Mouse (Mus musculus): Measurements from ENCODE around the gene Lifr.

The Lifr gene

DNA sequence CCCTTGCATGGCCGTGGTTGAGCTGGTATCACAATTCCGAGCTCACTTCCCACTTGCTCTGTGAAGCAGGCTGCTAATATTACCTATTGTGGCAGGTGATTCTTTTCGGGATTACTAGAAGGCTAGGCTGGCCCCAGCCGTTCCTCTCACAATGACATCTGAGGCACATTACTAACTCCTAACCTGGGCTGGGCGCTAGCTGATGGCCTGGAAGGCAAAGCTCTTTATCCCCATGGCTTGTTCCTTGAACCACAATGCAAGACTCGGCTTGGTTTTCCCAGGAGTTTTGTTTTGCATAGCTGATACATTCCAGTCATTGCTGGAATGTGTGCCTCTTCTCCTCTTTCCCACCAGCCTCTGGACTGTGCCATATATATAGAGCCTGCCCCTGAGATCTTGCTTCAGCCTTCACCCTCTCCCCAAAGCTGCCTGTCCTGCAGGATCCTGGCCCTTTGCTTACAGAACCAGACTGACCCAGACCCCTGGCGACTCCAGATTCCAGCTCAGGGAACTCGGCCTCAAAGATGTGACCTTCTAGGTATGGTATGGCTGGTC, at the start of gene Lifr:
TSS of gene Lifr (plus strand) at position 404 of the 555 bp plus-strand sequence.
- DNase-seq (ENCODE audit: low read depth, low spot score): no peak

DNA sequence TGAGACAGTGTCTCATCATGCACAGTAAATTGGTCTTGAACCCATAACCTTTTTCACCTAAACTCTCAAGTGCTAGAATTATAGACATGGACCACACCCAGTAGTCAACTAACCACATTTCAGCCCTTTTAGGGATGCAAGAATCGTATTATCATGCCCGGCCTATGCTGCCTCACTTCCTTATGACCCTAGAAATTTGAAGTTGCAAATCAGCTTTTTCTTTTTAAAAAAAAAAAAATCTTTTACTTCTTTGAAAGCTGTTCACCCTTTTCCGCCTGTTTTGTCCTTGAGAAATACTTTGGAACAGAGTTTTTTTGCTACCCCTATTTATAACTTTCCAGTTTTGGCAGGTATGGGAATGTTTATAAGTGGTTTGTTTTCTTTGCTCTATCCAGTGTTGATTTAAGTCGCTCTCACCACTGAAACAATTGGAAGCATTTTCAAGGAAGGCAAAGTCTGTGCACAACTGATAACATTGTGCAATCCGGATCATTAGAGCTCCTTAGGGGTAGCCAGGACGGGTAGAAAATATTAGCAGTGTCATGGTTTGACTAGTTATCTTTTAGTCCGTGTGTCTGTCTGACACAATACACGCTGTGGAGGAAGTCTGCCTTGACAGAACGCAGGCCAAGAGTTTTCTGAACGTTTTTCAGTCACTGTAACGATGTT, 46.2 kb upstream of the Lifr start:
- no peak for DNase-seq (ENCODE audit: low read depth, low spot score)

DNA sequence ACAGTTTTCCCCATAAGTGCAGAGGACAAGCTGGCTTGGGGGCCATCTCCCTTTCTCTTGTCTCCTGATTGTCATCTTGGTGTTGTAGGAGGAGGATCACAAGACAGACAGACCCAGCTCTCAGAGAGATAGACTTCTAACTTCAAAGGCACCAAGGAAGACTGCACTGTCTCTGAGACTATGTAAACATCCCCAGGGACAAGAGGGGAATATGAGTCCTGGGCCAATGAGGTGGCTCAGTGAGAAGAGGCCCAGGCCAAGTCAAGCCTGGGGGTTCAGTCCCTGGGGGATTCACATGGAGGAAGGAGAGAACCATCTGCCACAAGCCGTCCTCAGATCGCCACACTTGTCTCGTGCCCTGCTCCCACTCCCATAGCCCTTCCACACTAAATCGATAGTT, 45.4 kb upstream of the Lifr start:
- no peak for DNase-seq (ENCODE audit: low read depth, low spot score)

DNA sequence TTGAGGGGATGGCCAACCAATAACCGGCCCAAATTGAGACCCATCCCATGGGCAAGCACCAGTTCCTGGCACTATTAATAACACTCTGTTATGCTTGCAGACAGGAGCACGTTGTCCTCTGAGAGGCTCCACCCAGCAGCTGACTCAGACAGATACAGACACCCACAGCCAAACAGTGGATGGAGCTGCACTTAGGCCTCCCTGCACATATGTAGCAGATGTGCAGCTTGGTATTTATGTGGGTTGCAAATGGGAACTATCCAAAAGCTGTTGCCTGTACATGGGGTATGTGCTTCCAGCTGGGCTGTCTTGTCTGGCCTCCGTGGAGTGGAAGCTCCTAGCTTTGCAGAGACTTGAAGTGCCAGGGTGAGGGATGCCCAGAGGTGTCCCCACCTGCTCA, 42.5 kb upstream of the Lifr start:
- no peak for DNase-seq (ENCODE audit: low read depth, low spot score)

DNA sequence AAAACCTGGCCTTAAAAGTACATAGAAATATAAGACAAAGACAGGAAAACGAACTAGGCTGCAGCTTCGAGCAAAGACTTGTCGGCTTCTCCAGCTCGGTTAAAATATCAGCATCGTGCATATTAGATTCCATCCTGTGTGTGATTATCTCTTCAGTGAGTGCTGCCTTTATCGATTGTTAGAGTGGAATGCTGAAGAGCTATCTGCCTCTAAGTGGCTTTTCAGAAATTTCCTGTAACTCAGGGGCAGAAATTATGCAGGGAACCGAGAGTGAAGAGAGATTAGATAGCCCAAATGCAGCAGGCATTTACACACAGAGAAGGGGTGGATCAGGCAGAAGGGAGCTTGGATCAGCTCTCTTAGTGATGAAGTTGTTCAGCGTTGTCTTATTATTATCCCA, 41.5 kb upstream of the Lifr start:
- no peak for DNase-seq (ENCODE audit: low read depth, low spot score)

DNA sequence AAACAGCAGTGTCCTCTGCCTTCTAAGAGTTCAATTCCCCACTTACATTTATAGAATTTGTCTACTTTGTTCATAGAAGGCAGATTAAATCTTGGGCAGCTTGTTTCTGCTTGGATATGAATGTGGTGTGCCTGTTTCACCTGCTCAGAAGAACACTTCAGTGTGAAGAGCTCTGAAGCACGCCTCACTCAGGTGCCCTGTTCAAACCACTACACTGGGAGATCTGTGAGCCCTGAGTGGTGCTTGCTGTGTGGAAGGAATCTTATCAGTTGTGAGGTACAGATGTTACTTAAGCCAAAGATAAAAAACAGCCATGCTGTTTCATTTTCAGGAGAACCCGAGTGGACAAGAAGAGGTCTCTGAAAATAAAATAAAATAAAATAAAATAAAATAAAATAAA, 38.7 kb upstream of the Lifr start:
- no peak for DNase-seq (ENCODE audit: low read depth, low spot score)

DNA sequence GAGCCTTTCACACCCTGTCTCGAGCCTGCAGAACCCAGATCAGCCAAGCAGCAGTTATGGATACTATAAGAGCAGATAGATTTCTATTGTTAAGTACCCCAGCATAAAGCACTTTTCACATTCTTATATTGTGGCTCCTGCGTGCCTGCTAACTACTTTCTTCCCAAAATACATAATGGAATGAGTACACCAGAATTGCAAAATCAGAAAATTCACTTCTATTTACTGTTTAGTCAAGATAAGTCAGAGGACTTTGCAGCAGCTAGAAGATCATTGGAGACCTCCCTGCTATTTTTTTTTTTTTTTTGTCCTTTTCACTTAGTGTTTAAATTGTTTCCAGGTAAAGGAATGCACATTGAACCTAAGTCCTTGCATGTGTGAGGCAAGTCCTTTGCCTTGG, 38.3 kb upstream of the Lifr start:
- DNase-seq (ENCODE audit: low read depth, low spot score): no peak

DNA sequence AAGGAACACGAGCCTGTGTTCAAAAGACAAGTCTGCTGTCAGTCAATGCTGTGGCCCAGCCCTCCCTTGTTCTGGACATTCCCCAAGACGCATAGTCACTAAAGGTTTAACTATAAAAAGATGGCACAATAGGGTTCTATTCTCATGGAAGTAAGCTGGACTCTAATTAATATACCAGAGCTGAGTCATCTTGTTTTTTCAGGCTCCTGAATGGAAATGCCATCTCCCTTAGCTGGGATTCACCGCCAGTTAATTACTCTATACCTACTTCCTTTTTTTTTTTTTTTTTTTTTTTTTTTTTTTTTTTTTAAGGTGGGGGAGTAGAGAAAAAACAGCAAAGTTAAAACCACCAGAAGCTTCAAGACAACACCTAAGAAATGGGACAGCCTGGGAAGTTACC, 33.6 kb upstream of the Lifr start:
- no peak for DNase-seq (ENCODE audit: low read depth, low spot score)

DNA sequence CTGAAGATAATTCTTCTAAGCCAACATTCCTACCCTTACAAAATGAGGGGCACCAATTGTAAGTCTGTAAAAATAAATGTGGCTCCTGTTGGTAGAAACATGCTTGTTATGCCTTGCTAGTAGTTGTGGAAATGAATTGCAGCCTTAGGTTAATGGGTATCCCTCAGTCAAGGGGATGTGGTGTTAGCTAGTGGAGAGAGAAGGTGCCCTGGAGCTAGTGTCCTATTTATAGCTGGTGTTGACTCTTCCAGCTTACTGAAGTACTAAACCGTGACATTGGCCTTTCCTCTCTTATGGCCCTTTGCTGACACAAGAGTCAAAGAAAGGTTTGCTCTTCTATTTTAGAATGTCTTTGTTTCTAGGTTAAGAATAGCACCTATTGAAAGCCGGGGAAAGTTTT, 29.9 kb upstream of the Lifr start:
- DNase-seq (ENCODE audit: low read depth, low spot score): no peak

DNA sequence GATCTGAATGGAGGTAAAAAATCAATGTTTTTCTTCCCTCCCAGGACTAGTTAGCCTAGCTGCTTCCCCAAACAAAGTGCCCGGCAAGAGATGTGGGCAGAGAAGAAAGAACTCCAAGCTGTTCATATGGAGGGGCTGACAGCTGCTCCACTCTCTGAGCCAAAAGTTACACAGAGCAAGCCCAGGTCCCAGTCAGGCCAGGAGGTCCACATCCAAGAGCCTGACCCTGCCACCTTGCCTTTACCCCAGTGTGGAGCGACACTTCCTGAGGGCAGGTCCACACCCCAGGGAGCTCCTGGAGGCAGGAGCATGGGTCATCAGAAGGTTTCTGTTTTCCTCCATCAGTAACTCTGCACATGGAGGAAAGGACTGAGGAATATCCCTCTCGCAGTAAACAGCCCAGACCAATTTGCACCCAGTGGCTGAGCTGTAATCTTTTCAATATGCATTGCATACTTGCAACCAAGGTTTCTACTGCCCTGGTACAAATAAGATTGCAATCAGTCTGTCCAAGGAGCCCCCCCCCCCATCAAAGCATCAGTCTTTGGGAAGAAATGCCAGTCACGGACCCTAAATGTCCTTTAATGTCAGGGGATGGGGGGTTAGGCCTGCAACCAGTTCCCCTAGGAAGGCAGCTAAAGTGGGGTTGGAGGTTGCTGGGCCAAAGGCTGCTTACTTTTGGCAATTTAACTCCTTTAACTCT, 28.3 kb upstream of the Lifr start:
- no peak for DNase-seq (ENCODE audit: low read depth, low spot score)

DNA sequence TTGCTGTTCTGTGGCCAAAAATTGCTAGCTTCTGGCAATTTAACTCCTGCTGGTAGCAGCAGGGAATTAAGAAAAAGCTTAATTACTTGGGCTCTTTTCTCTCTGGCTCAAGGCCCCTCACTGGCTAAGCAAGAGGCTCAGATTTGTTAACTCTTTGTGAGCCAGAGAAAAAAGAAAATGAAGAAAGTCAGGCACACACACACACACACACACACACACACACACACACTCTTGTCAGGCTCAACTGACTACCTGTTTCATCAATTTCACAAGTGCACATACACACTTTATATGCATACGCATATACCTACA, 27.8 kb upstream of the Lifr start:
- DNase-seq (ENCODE audit: low read depth, low spot score): no peak

DNA sequence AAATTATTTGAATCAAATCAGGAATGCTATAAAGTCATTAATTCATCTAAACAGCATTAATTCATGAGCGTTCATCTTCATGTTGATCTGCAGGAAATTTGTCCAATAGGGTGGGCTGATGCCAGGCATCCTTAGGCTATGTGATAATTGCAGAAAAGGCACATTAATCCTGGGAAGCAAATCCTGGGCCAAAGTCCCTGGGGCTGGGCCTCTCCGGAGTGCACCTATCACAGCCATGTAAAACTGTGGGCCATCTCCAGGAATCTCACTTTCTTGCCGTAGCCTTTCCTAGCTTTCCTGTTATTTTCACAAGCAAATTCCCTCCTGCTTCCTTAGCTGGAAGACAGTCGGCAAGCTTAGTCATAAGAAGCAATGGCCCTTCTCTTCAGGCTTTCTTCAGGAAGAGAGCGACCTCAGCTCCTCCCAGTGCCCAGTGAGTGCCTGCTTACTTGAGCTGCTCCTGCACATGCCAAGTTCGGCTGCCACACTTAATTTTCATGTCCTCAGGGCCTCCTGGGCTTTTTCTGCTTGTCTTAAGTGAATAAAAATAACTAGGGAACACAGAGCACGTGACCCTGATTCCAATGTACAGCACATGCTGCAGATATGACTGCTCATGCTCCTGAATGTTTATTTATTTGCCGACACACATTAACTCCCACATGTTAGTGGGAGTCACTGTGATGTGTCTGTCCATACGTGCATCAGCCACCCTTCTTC, 26.7 kb upstream of the Lifr start:
- DNase-seq (ENCODE audit: low read depth, low spot score): no peak

DNA sequence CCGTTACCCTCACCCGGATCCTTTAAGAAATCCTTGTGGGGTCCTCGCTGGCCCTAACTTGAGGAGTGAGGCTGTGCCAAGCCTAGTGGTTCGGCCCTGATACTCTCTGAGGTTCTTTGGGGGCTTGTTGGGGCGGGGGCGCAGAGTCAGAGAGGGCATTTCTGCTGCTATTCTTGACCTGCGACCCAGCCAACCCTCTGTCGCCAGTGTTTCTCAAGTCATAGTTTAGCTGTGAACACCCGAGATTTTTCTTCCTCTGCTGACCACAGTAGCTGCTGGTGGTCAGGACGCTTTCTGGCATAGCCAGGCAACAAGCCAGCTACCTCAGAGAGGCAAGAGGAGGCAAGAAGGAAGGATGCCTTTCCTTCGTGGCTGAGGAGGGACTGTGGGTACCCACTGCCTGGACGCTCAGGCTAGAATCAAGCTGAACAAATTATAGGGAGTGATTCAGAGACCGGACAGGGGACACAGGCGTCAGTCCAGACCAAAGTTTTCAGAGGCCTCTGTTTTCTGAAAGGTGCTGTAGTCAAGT, 25.4 kb upstream of the Lifr start:
- DNase-seq (ENCODE audit: low read depth, low spot score): no peak

DNA sequence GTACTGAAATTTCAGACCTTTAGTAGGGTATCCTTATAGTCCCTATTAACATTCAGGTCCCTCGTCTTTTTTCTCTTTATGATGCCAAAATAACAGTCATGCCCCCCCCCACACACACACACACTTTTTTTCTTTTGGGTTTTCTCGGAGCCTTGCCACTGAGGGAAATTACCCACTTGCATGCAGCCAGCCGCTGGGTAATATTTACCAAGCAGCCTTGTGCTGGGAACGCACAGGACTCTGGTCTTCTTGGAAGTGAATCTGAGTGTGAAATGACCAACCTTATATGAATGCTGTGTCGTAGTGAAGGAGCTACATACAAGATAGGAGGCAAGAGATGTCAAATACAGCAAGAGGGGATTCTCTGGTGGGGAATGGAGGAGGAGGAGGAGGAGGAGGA, 24.8 kb upstream of the Lifr start:
- DNase-seq (ENCODE audit: low read depth, low spot score): no peak

DNA sequence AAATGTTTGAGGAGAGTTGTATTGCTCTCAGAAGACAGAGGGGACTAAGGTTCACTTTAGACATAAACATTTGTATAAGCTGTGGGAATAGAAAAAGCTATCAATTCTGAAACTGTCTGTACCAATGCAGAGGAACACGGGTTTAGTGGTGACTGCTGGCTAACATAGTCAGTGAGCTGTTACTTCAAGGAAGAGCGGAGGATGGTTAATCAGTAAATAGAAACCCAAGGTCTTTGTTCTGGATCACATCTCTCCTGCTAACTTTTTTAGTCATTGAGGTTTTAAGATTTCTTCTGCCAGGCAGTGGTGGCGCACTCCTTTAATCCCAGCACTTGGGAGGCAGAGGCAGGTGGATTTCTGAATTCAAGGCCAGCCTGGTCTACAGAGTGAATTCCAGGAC, 23.7 kb upstream of the Lifr start:
- no peak for DNase-seq (ENCODE audit: low read depth, low spot score)

DNA sequence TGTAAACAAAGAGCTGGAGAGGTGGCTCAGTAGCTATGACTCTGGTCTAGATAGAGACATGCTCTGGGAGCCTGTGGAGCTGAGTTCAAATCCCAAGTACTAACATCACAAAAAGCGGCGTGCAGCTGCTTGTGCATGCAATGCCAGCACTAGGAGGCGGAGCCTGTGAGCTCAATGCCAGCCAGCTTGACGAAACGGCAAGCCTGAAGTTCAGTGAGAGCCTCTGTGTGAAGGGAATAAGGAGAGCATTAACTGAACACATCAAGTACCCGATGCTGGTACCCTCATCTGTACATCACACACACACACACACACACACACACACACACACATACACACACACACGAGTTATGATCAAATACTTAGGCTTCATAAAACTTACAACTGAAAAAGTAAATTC, 21.0 kb upstream of the Lifr start:
- no peak for DNase-seq (ENCODE audit: low read depth, low spot score)

DNA sequence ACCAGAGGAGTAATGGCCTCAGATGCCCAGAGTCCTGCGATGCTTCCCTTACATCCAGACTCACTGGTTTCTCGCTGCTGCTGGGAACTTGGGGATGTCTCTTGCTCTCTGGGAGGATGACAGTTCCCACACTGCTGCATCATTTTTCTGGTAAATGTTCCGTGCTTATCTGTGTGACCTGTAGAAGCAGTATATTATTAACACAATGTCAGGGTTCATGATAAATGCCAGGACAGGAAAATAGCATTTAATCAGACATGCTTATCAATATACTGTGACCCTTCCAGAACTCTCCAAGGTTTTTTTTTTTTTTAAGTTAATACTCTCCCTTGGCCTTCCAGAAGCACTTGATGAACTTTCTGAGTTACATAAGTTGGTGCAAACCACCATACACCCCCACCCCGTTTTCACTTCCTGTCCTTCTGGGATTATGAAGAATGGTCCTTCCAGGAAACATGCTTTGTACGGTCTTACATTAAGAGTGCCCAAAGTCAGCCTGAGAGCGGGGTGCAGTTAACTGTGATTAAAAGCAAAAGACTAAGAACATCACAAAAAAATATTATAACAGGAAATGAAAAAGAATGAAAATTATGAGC, 20.1 kb upstream of the Lifr start:
- no peak for DNase-seq (ENCODE audit: low read depth, low spot score)

DNA sequence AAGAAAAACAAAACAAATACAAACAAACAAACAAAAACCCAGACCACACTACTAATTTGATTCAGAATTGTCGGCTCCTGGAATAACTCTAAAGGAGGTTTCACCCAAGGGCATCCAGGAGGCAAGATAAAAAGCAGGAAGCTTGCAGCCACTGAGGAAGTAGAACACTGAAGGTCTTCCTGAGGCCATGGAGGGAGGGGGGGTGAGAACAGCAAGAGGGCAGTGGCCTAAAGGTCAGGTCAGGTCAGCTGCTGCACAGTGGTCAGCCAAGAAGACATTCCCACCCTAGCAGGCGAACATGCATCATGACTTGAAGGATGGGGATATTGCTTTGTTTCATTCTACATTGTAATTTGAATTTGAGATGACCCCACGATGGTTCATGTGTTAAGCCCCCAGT, 17.1 kb upstream of the Lifr start:
- no peak for DNase-seq (ENCODE audit: low read depth, low spot score)

DNA sequence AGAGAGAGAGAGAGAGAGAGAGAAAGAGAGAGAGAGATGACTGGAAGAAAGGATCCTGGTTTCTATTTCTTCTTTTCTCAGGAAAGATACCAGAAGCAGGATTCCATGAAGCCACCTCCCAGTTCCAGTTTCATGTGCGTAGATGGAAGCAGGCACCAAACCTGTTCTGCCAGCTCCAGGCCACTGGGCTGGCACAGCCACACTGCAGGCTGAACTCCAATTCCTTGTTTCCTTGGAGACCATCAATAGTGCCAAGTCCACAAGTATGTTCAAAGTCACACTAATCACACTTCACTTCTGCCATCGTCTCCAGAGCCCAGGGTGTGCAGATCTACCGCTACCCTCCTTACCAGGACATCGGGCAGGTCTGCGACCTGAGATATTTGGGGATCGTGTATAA, 15.2 kb upstream of the Lifr start:
- peak; percentile 87 for DNase-seq (ENCODE audit: low read depth, low spot score)

DNA sequence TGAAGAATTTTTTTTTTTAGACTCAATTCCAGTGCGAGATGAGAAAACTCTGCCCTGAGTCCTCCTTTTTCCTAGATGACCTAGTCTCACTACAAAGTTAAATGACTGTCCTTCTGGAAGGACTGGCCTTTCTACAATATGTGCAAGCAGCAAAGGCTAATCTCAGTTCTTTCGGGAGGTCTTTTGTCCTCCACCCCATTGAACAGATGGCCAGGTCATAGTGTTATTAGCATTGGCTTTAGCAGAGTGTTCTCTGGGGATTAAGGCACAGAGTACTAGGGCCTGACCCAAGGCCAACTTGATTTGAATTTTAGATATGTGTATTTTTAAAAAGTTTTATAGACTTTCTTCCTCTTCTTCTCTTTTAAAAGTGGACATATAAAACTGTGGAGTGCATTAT, 12.1 kb upstream of the Lifr start:
- DNase-seq (ENCODE audit: low read depth, low spot score): no peak

DNA sequence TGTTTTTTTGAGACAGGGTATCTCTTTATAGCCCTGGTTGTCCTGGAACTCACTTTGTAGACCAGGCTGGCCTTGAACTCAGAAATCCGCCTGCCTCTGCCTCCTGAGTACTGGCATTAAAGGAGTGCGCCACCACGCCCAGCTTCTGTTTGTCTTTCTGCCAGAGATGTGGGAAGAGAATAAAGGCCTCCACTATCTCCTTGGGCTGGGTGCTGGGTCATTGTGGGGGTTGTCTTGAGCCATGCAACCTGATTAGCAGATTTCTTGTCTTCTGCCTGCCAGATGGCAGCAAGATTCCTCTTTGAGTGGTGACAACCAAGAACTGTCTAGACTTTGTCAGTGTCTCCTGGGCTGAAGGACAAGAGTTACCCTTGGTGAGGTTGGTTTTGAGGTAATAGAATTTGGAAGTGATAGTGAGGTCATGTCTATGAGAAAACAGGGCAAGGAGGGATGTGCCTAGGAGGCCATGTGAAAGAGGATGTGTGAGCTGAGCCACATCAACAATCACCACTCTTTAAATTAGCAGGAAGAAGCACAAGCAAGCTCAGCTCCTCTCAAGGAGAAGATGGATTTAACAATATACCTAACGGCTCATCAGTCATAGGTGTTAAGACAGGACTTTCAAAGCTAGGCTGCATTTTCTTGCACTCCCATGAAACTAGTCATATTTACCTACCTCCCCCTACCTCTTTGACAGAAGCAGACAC, 10.6 kb upstream of the Lifr start:
- DNase-seq (ENCODE audit: low read depth, low spot score): no peak

Measured in skeletal muscle tissue, adult 2 months (tissue).